Mouse (Mus musculus) spleen, adult 2 months (tissue): ENCODE results near the gene E130311K13Rik.

ENCODE experiments used
- CTCF ChIP-seq: fragments of 200-500 bp; IDR thresholded peaks from 2 replicates; pipeline ENCODE4 v1.5.1; 2011; ENCODE audit warnings: mild to moderate bottlenecking, inconsistent platforms; ENCODE audit not compliant: insufficient read depth, insufficient read length, insufficient replicate concordance; ENCODE audit errors: extremely low read depth
- POLR2A ChIP-seq: fragments of 200-500 bp; IDR thresholded peaks from 2 replicates; pipeline ENCODE4 v1.6.1; 2011; ENCODE audit warnings: low read depth, low read length, inconsistent platforms

GRCm38 (mm10) chr3:63938928-63939327 is 9.7 kb upstream of the E130311K13Rik start:
- TF ChIP-seq CTCF (no peak), POLR2A (no peak)
